Mouse (Mus musculus) C2C12 (cell line): ENCODE measurements around the gene Ly6g6c. TPM values are rescaled to one million over a fixed set of nuclear protein-coding genes. Genes with fewer than 3 reads are reported as not detected.

Source experiments
- H3K27me3 ChIP-seq: one replicate; pipeline ENCODE4 v1.6.1; 2011; ENCODE audit not compliant: control insufficient read depth, insufficient read depth, insufficient read length
- H3K36me3 ChIP-seq: one replicate; pipeline ENCODE4 v1.6.1; 2011; ENCODE audit not compliant: control insufficient read depth, insufficient read depth
- H3K4me3 ChIP-seq: one replicate; pipeline ENCODE4 v1.5.1; 2011; ENCODE audit warnings: mild to moderate bottlenecking, control low read depth; ENCODE audit not compliant: poor library complexity, insufficient read depth, severe bottlenecking
- H3K79me2 ChIP-seq: one replicate; pipeline ENCODE4 v1.6.1; 2011; ENCODE audit not compliant: control insufficient read depth, insufficient read depth
- H3K79me3 ChIP-seq: one replicate; pipeline ENCODE4 v1.6.1; 2011; ENCODE audit warnings: low read depth, control low read depth
- H3ac ChIP-seq: one replicate; pipeline ENCODE3; 2011; ENCODE audit warnings: low read depth; ENCODE audit not compliant: control insufficient read depth, insufficient read length
- CEBPB ChIP-seq: IDR thresholded peaks from one replicate; pipeline ENCODE4 v1.6.1; 2011; ENCODE audit warnings: low read depth, mild to moderate bottlenecking, control low read depth, moderate library complexity
- CTCF ChIP-seq: IDR thresholded peaks from one replicate; pipeline ENCODE4 v1.5.1; 2011; ENCODE audit not compliant: control insufficient read depth, insufficient read depth, insufficient read length
- FOSL1 ChIP-seq: IDR thresholded peaks from one replicate; pipeline ENCODE4 v1.8.0; 2011; ENCODE audit warnings: mild to moderate bottlenecking, low read length; ENCODE audit not compliant: poor library complexity, insufficient read depth, severe bottlenecking
- MAX ChIP-seq: IDR thresholded peaks from one replicate; pipeline ENCODE4 v1.6.1; 2011; ENCODE audit warnings: mild to moderate bottlenecking, control low read depth
- MYOD1 ChIP-seq: IDR thresholded peaks from one replicate; pipeline ENCODE4 v1.6.1; 2011; ENCODE audit warnings: low read depth; ENCODE audit not compliant: control insufficient read depth, insufficient read length
- MYOG ChIP-seq: IDR thresholded peaks from one replicate; pipeline ENCODE4 v1.6.1; 2011; ENCODE audit not compliant: control insufficient read depth, insufficient read length; ENCODE audit errors: extremely low read depth
- USF1 ChIP-seq: IDR thresholded peaks from one replicate; pipeline ENCODE4 v1.6.1; 2011; ENCODE audit warnings: low read depth, mild to moderate bottlenecking, control low read depth, moderate library complexity
- polyA plus RNA-seq: library from polyadenylated mRNA; unstranded; fragments of >200 nt; fragmentation: generic; extraction: Trizol; gene quantifications from one replicate; pipeline ENCODE4 v1.2.1, GENCODE M21; 2012; ENCODE audit warnings: missing spikeins

The Ly6g6c gene
- polyA plus RNA-seq, 1 experiment: 0.12 TPM

GRCm38 (mm10) chr17:35076507-35077176, 11.5 kb downstream of the Ly6g6c start, which contains the start of gene Ly6g6e:
TSS of gene Ly6g6e (plus strand) at chr17:35076902.
- H3K36me3 ChIP-seq: no peaks in the 10 kb centered on the region
- H3K4me3 ChIP-seq: no peak within 1 kb of the TSS
- peak within 1 kb of the TSS; percentile 42 for H3ac ChIP-seq
- H3K79me2 ChIP-seq: no peaks in the 10 kb centered on the region
- no peak for TF ChIP-seq MYOG
- no peak for TF ChIP-seq CEBPB
- no peak for TF ChIP-seq MYOD1
- no peak for TF ChIP-seq MAX
- no peak for TF ChIP-seq CTCF
- no peak for TF ChIP-seq FOSL1
- no peak for TF ChIP-seq USF1
- H3K27me3 ChIP-seq: peaks cover 19% of the 10 kb centered on the region
- H3K79me3 ChIP-seq: no peaks in the 10 kb centered on the region

GRCm38 (mm10) chr17:35077285-35077684, 12.1 kb downstream of the Ly6g6c start:
- H3K36me3 ChIP-seq: no peaks in the 10 kb centered on the region
- peaks cover 19% of the 10 kb centered on the region for H3K27me3 ChIP-seq
- no peak overlapping the region for H3ac ChIP-seq
- H3K79me3 ChIP-seq: no peaks in the 10 kb centered on the region
- TF ChIP-seq CTCF: no peak
- TF ChIP-seq FOSL1: no peak
- TF ChIP-seq MAX: no peak
- H3K79me2 ChIP-seq: no peaks in the 10 kb centered on the region
- no peak overlapping the region for H3K4me3 ChIP-seq

- no peaks in the 10 kb centered on the region for H3K36me3 ChIP-seq
- no peaks in the 10 kb centered on the region for H3K79me2 ChIP-seq
- H3K4me3 ChIP-seq: peak within 1 kb of the TSS; percentile 11
- H3ac ChIP-seq: peak within 1 kb of the TSS; percentile 42
- H3K27me3 ChIP-seq: peaks cover 19% of the 10 kb centered on the region
- no peaks in the 10 kb centered on the region for H3K79me3 ChIP-seq
- TF ChIP-seq USF1 (no peak), CTCF (peak; percentile 43), MAX (no peak)
These were observed 12.6 kb downstream of the Ly6g6c start, which contains the start of gene Ly6g6d for GRCm38 (mm10) chr17:35077786-35078233. TSS of gene Ly6g6d (minus strand) at chr17:35078065.

- no peaks in the 10 kb centered on the region for H3K36me3 ChIP-seq
- peaks cover 23% of the 10 kb centered on the region for H3K27me3 ChIP-seq
- no peaks in the 10 kb centered on the region for H3K79me3 ChIP-seq
- no peak for TF ChIP-seq MAX
- no peak for TF ChIP-seq CEBPB
- TF ChIP-seq USF1: no peak
- TF ChIP-seq MYOD1: no peak
- TF ChIP-seq CTCF: no peak
- no peak for TF ChIP-seq MYOG
- no peak for TF ChIP-seq FOSL1
- no peak overlapping the region for H3K4me3 ChIP-seq
- H3K79me2 ChIP-seq: no peaks in the 10 kb centered on the region
- H3ac ChIP-seq: no peak overlapping the region
These were observed 14.6 kb downstream of the Ly6g6c start for GRCm38 (mm10) chr17:35079778-35080177.

- H3K27me3 ChIP-seq: peaks cover 23% of the 10 kb centered on the region
- no peak for TF ChIP-seq MAX
These were observed 15.1 kb downstream of the Ly6g6c start for GRCm38 (mm10) chr17:35080248-35080647.

GRCm38 (mm10) chr17:35080710-35081109, 15.5 kb downstream of the Ly6g6c start:
- no peak for TF ChIP-seq MYOG
- TF ChIP-seq MAX: no peak
- TF ChIP-seq CEBPB: no peak
- TF ChIP-seq FOSL1: no peak
- no peak for TF ChIP-seq USF1
- TF ChIP-seq MYOD1: no peak
- TF ChIP-seq CTCF: no peak
- no peak overlapping the region for H3ac ChIP-seq
- H3K79me3 ChIP-seq: no peaks in the 10 kb centered on the region
- H3K36me3 ChIP-seq: no peaks in the 10 kb centered on the region
- H3K4me3 ChIP-seq: no peak overlapping the region
- peaks cover 23% of the 10 kb centered on the region for H3K27me3 ChIP-seq
- H3K79me2 ChIP-seq: no peaks in the 10 kb centered on the region

More at GRCm38 (mm10) chr17:35080248-35080647, 15.1 kb downstream of the Ly6g6c start:
- no peaks in the 10 kb centered on the region for H3K79me2 ChIP-seq
- H3K79me3 ChIP-seq: no peaks in the 10 kb centered on the region
- no peak overlapping the region for H3ac ChIP-seq
- H3K36me3 ChIP-seq: no peaks in the 10 kb centered on the region
- H3K4me3 ChIP-seq: no peak overlapping the region
